Mouse (Mus musculus) splenic B cell, adult 2 months (primary cell): Measurements from ENCODE around the gene Slc6a17.

Experiments
- DNase-seq: peaks from one replicate; pipeline ENCODE4 v3.0.0-alpha.2; 2011; ENCODE audit warnings: low read depth, low spot score
- H3K27me3 ChIP-seq: 2 replicates; pipeline ENCODE4 v1.6.1; 2012; ENCODE audit warnings: mild to moderate bottlenecking, low read length, moderate library complexity, mixed read lengths; ENCODE audit not compliant: control insufficient read depth, poor library complexity, insufficient read depth, severe bottlenecking
- H3K36me3 ChIP-seq: 2 replicates; pipeline ENCODE4 v1.6.1; 2012; ENCODE audit warnings: mild to moderate bottlenecking, low read length, moderate library complexity, mixed read lengths; ENCODE audit not compliant: control insufficient read depth, poor library complexity, insufficient read depth, severe bottlenecking

The Slc6a17 gene

GRCm38 (mm10) chr3:107505464-107506367, 12.1 kb downstream of the Slc6a17 start:
- DNase-seq: no peak
- H3K27me3 ChIP-seq: no peaks in the 10 kb centered on the region
- H3K36me3 ChIP-seq: no peaks in the 10 kb centered on the region

GRCm38 (mm10) chr3:107504542-107504941, 13.3 kb downstream of the Slc6a17 start:
- H3K36me3 ChIP-seq: no peaks in the 10 kb centered on the region
- no peaks in the 10 kb centered on the region for H3K27me3 ChIP-seq
- DNase-seq: no peak

GRCm38 (mm10) chr3:107503716-107504115, 14.1 kb downstream of the Slc6a17 start:
- no peaks in the 10 kb centered on the region for H3K27me3 ChIP-seq
- no peaks in the 10 kb centered on the region for H3K36me3 ChIP-seq
- DNase-seq: no peak

- DNase-seq: no peak
- H3K36me3 ChIP-seq: no peaks in the 10 kb centered on the region
- no peaks in the 10 kb centered on the region for H3K27me3 ChIP-seq
Observed at GRCm38 (mm10) chr3:107501702-107502151, 16.1 kb downstream of the Slc6a17 start.

- Histone ChIP-seq H3K27me3 (no peaks in the 10 kb centered on the region), H3K36me3 (no peaks in the 10 kb centered on the region)
- DNase-seq: no peak
Observed at GRCm38 (mm10) chr3:107500301-107500700, 17.5 kb downstream of the Slc6a17 start.

GRCm38 (mm10) chr3:107496086-107496850, 21.6 kb downstream of the Slc6a17 start:
- Histone ChIP-seq H3K36me3 (no peaks in the 10 kb centered on the region), H3K27me3 (no peaks in the 10 kb centered on the region)
- no peak for DNase-seq

- DNase-seq: no peak
- H3K36me3 ChIP-seq: no peaks in the 10 kb centered on the region
- H3K27me3 ChIP-seq: no peaks in the 10 kb centered on the region
Observed at GRCm38 (mm10) chr3:107495524-107495923, 22.3 kb downstream of the Slc6a17 start.

- DNase-seq: no peak
- H3K36me3 ChIP-seq: no peaks in the 10 kb centered on the region
- no peaks in the 10 kb centered on the region for H3K27me3 ChIP-seq
Observed at GRCm38 (mm10) chr3:107491459-107491858, 26.4 kb downstream of the Slc6a17 start.

GRCm38 (mm10) chr3:107488637-107489036, 29.2 kb downstream of the Slc6a17 start:
- Histone ChIP-seq H3K36me3 (no peaks in the 10 kb centered on the region), H3K27me3 (no peaks in the 10 kb centered on the region)
- DNase-seq: no peak

- Histone ChIP-seq H3K36me3 (no peaks in the 10 kb centered on the region), H3K27me3 (no peaks in the 10 kb centered on the region)
- DNase-seq: no peak
Observed at GRCm38 (mm10) chr3:107483290-107483689, 34.5 kb downstream of the Slc6a17 start.

- no peak for DNase-seq
- H3K27me3 ChIP-seq: no peaks in the 10 kb centered on the region
- no peaks in the 10 kb centered on the region for H3K36me3 ChIP-seq
Observed at GRCm38 (mm10) chr3:107480660-107481059, 37.2 kb downstream of the Slc6a17 start.

GRCm38 (mm10) chr3:107472198-107472597, 45.6 kb downstream of the Slc6a17 start:
- peak; percentile 40 for DNase-seq
- Histone ChIP-seq H3K27me3 (no peaks in the 10 kb centered on the region), H3K36me3 (no peaks in the 10 kb centered on the region)

GRCm38 (mm10) chr3:107469059-107469458, 48.8 kb downstream of the Slc6a17 start:
- no peak for DNase-seq
- Histone ChIP-seq H3K27me3 (no peaks in the 10 kb centered on the region), H3K36me3 (no peaks in the 10 kb centered on the region)

- Histone ChIP-seq H3K36me3 (no peaks in the 10 kb centered on the region), H3K27me3 (no peaks in the 10 kb centered on the region)
- DNase-seq: no peak
Observed at GRCm38 (mm10) chr3:107468106-107468505, 49.7 kb downstream of the Slc6a17 start.

- peak; percentile 60 for DNase-seq
- Histone ChIP-seq H3K27me3 (no peaks in the 10 kb centered on the region), H3K36me3 (no peaks in the 10 kb centered on the region)
Observed at GRCm38 (mm10) chr3:107466577-107466976, 51.2 kb downstream of the Slc6a17 start.
